Mouse (Mus musculus): ENCODE data around the gene Rasgrp1. TPM values are rescaled to one million over a fixed set of nuclear protein-coding genes. Genes with fewer than 3 reads are reported as not detected.

The Rasgrp1 gene
- total RNA-seq, 2 experiments from 2014 or later, result 0.46 TPM

DNA sequence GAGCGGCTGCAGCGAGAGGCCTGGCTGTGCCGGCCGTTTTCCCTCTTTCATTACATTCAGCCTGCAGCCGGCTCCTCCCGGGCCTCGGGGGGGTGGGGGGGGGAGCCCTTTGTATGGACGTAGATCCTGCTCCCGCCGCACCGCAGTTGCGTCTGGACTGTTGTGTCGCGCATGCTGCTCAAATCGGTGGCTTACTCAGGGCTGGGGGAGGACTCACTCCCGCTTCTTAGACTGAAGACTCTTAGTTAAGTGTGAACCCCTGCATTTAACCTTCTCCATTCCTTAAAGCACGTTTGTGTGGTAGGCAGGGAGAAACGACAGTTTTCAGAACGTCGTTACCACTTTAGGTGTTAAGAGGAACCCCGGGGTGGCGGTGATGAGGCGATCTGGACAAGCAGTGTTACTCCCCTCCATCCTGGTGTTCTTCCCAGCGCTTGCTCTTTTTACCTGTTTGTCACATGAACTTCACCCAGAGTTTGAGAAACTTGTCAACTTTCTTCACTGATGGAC, 92.7 kb downstream of the Rasgrp1 start:
- no peak for DNase-seq

- peak; percentile 90 to 92 for DNase-seq
Measured at GRCm38 (mm10) chr2:117249255-117250000, 93.4 kb downstream of the Rasgrp1 start, which contains the start of gene Fam98b. Fam98b (plus strand) TSS chr2:117249739.

GRCm38 (mm10) chr2:117241953-117242352, 100.8 kb downstream of the Rasgrp1 start:
- DNase-seq, result no peak

DNA sequence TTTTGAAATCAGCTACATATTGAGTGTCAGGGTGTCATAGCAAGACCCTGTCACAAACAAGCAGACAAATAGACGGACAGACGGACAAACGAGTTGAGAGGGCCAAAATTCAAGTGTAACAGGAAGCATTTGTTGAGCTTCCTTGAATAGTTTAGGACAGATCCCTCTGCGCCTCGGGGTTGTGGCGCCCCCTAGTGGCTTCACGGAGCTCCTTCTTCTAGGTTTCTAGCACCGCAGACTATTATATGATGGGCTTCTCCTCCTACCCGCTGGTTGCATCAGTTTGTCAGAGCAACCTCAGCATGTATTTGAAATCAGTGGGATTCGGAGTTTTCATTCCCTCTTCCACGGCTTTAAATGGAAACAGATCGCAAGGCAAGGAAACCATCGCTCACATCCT, 111.5 kb downstream of the Rasgrp1 start:
- DNase-seq, result peak; percentile 90 to 93

DNA sequence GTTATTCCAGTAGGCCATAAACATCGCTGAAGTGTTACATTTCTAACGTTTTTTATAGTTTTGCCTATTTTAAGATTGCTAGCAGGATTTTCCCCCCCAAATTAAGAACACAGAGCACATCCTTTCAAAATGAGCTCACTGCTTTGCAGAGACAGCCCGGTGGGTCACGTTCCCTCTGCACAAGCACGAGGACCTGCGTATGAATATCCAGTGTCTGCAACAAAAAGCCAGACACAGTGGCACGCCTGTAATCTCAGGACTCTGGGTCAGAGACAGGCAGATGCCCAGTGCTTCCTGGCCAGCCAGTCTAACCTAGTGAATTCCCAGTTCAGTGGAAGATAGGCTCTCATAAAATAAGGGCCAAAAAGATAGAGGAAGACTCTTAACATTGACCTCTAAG, 112.5 kb downstream of the Rasgrp1 start:
- no peak for DNase-seq

Other genes starting within 250 kb of the Rasgrp1 start
- 100 to 1,000 TPM in 1 of 2 experiments, 10 to 100 TPM in 1; 97.2 to 101 TPM for gene Spred1, start 221.6 kb downstream of the Rasgrp1 start, total RNA-seq (2021)
- 10 to 100 TPM; 39.7 to 40.1 TPM for gene Fam98b, start 93.3 kb downstream of the Rasgrp1 start, total RNA-seq (2021)

Measured in adrenal gland, postnatal 36 days (tissue).